Mouse (Mus musculus) CH12F3 (cell line): ENCODE measurements around the gene Gm49369.
"Not testable (repeated sequence)": the region's sequence is repeated elsewhere in the genome, so short reads cannot be mapped to it uniquely, and the experiment has no call there.

Experiments
- in situ Hi-C: fragments of 300-500 bp; cut with MboI; formaldehyde crosslinking; loops from 2 replicates; pipeline ENCODE4 v1.14.3; 2020; ENCODE audit warnings: low sequenced_read_pairs

The Gm49369 gene

DNA sequence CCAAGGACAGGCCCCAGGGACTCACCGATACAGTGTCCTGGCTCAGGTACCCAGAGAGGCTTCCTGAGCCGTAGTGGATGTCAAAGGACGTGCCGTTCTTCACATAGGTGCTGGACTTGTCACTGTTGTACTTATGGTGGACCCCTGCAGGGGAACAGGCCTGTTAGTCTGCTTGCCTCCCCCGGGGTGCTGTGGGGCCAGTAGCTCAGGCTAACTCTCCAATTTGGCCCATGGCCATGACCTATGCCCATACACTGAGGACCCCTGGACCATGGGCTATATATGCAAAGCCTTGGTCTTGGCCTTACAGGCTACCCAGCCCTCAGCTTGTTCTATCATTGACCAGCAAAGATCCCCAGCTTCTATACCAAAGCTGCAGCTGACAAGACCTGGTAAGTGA lies at the start of gene Gm49369:
Gm49369 (minus strand) TSS at position 101 of the 400 bp plus-strand sequence.
- in situ Hi-C loops: no loop called here

DNA sequence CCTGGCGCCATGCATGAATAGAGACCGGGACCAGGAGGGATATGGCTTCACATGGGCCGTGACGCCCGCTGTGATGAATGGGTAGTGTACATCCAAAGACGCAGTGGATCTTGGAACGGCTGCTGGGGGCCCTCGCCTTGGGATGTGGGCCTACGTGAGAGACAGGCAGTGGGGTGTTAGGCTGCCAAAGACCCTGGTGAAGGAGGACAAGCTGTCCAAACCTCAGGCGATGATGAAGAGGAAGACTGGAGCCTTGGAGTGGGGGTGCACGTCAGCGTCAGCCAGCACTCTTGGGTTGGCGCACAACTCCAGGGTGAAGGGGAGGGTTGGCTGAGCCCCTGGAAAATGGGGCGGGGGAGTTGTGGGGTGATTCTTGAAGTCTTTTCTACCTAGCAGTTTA lies 48.6 kb upstream of the Gm49369 start:
- in situ Hi-C loops: loop anchor here (10.0 kb wide), 1 partner anchor 244 kb away; no protein-coding TSS in a partner anchor

DNA sequence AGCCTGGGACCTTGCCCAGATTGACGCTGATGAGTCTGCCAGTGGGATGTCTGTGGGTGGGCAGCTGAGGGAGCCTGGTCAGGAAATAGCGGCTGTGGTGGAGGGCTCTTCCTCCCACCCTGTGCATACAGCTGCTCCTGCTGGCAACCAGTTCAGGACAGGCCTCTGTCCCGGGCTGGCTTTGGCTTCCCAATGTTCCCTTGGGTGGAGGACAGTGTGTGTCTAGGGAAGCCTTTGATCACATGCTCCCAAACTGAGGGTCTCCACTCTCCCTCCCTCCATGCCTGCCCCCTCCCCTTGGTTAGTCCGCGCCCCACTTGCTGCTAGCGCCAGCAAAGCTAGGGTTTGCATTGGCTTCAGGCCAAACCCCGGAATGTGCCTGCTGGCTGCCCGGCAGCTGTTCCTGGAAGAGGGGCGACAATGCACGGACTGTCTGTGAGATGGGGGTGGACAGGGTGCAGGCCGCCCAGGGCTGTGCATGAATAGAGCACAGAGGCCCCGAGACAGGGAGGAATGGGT lies 47.8 kb upstream of the Gm49369 start:
- in situ Hi-C loops: loop anchor here (10.0 kb wide), 1 partner anchor 245 kb away; no protein-coding TSS in a partner anchor

DNA sequence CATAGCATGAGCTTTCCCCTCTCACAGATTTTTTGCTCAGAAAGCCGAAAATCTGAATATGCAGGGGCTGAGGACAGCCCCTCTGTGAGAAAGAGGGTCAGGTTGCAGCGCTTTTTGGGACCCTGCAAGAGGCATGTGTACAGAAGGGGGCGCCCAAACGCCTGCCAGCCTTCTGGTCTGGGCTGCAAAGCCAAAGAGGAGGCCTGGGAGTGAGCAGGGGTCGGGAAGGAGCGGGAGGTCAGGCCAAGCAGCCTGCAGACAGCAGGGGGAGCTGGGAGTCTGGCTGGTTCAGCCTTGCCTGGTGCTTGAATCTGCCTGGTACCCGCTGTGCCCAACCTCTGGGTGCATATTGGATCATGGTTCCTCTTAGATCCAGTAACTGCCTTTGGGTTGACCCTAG lies 45.7 kb upstream of the Gm49369 start:
- in situ Hi-C loops: no loop called here

DNA sequence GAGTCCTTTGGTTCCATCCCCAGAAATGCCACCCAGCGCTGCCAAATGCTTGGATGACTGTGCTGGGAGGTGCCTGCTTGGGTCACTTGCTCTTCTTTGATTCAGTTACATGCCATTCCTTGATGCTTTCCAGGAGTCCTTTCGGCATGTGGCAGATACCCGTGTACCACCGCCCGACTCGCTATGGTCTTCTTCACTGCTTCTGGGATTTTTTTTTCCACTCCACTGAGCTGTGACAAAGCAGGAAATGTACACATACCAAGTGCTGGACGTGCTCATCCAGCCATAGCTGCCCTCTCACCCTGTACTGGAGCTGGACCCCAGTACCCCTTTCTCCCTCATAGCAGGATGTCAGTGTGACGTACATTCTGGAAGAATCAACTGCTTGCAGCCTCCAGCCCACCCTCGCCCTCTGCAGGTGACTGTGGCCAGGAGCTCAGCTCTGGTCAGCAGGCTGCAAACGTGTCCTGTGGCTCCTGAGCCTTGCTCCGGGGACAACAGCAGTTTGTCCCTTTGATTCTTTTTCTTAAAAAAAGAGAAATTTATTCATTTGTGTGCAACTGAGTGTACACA lies 43.3 kb upstream of the Gm49369 start:
- in situ Hi-C loops: no loop called here

DNA sequence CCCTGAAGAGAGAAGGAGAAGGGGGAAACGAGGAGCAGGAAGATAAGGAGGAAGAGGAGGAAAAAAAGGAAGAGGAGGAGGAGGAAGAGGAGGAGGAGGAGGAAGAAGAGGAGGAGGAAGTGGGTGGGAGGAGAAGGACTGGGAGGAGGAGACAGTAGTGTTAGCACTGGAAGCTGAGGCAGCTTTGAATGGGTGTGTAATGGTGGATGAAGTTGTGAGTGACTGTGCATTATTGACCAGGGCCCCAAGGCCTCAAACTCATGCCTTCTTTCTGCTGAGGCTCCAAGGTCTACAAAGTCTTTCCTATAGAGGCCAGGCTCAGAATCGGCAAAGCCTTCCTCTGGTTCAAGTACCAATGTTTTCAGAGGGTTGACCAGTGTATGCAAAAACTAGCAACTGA lies 39.4 kb upstream of the Gm49369 start:
- in situ Hi-C loops: no loop called here

DNA sequence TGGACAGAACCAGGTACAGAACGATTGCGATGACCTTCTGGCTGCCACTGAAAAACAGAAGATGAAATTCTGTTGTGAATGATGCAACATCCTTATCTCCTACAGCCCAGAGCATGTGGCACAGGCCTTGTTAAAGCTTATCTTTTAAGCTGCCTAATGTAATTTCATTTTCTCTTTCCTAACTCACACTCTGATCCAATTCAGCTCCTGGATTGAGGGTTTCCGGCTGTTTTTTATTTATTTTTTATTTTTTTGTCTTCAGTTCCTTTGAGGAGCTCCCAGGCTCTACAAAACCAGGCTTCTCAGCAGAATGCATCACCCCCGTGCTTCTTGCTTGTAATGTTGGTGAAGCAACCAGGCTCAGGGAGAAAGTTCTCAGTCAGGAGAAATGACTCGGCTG lies 37.4 kb upstream of the Gm49369 start:
- in situ Hi-C loops: no loop called here

DNA sequence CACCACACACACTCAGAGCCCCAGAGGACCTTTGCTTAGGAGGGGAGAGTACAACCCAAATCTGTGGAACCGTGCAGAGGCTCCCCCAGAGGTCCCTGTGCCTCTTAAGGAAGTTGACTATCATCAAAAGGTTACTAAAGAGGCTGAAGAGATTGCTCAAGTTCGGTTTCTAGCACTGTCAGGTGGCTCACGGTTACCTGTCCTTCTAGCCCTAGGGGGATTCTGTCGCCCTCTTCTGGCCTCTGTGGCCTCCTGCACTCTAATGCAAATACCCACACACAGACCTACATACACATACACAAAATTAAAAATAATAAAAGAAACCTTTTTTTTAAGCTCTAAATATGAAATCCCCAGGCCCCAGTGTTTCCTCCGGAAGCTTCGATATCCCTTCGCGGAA lies 36.2 kb upstream of the Gm49369 start:
- in situ Hi-C loops: no loop called here

DNA sequence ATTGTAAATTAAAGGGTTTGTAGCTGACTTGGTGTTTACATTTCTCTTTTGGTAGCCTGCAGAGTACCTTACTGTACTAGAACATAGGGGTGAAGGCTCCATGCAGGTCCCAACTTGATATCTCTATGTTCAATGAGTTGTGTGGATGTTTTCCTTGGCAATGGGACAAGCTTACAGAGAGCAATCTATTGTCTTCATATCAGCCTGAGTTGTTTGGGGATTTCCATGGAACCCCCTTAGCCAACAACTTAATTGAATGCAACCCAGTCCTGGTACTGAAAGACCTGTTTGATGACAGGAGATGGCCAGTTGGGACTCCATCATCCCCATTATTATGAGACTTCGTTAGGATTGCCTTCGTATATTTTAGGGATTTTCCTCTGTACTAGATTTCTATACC lies 35.6 kb upstream of the Gm49369 start:
- in situ Hi-C loops: no loop called here

DNA sequence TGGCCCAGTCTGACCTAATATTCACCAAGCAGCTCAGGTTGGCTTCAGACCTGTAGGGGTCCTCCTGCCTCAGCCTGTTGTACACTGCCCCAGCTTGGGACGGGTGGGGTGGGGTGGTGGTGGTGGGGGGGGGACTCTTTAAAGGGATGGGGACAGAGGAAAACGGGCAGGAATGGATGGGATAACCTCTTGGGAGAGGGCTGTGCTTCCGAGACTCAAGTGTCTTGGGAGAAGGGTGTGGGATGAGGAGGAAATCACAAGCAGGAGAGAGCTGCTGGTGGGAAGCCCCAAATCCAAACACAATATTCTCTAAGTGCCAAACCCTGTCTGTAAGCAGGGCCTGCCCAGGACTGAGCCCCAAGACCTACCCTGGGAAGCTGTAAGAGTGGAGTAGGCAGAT lies 33.8 kb upstream of the Gm49369 start:
- in situ Hi-C loops: no loop called here

DNA sequence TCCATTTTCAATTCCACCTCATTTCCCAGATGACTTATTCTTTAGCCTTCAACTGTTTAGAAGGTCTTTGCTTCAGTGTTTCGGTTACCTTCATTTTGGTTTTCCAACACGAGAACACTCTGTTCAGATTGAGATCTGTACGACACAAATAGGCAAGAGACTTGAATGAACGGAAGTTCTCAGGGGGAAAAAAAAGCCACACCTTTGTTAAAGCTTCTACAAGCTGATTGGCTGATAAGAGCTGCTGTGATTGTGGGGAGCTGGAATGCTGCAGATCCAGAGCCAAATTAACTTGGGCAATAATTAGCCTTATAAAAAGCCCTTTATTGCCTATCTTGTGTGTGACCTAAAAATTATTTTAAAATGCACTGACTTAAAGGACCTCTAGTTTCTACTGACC lies 32.8 kb upstream of the Gm49369 start:
- in situ Hi-C loops: no loop called here

DNA sequence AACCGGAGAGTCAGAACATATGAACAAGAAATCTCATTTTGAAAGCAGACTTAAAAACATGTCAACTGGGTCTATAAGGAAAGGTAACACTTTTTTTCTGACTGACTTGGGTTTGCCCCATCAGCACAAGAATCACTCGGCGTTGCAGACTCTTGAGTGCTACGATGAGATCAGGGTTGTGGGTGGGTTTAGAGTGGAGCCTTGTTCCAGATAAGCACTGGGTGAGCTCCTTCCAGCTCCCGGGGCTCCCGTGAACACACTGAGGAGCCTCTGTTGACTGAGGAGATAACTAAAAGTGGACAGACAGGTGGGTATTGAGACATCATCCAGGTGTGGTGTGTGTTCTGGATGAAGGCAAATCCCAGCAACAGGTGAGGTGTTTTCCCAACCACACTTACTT lies 30.8 kb upstream of the Gm49369 start:
- in situ Hi-C loops: no loop called here

DNA sequence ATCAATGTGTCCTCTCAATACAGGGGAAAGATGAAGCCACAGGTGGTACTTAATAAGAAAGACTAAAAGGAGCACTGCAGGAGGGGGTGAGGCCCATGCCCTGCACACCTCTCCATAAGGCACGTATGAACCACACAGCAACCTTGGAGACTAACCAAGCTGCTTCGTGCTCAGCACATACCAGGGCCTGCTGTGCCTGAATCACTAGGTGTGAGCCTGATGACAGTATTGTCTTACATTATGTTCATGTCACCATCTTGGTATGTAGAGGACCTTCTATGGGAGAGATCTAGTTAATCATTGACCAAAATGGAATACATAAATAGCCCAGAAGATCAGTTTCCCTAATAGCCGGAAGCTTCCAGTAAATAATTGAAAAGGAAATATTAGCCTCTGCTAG lies 27.1 kb upstream of the Gm49369 start:
- in situ Hi-C loops: no loop called here

DNA sequence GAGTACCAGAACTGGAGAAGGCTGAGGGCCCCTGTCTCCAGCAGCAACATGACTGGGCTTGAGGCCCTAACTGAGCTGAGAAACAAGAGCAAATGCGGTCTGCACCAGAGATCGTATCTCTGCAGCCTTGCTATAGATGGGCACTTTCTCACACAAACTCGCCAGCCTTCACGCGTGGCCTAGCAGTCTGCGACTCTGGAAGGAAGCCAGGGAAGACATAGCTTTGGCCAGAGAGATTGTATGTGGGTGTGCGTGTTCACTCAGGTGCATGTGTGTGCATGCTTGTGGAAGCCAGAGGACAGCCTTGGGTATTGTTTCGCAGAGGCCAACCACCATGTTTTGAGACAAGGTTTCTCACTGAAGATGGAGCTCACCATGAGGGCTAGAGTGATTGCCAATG lies 26.2 kb upstream of the Gm49369 start:
- in situ Hi-C loops: no loop called here

DNA sequence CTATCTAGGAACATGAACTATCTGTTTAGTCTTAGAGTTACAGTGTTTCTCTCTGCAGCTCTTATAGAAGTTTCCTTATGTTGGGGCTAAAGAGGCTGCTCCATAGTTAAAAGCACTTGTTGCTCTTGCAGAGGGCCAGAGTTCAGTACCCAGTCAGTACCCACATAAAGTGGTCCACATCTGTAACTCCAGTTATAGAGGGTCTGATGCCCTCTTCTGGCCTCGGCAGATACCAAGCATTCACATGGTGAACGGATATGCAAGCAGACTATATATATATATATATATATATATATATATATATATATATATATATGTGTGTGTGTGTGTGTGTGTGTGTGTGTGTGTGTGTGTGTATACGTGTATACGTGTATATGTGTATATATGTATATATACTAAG lies 25.5 kb upstream of the Gm49369 start:
- in situ Hi-C loops: no loop called here

DNA sequence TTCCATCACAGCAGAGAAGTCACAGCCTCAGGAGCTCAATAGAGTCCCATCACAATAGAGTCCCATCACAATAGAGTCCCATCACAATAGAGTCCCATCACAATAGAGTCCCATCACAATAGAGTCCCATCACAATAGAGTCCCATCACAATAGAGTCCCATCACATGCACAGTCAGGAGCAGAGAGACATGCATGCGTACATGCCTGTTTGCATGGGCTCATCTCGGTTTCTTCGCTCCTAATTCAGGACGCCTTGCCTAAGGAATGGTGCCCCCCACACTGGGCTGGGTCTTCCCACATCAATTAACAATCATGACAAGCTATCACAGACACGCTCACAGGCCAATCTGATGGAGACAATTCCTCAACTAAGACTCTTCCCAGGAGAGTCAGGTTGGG lies 22.7 kb upstream of the Gm49369 start:
- in situ Hi-C loops: not testable (repeated sequence)

DNA sequence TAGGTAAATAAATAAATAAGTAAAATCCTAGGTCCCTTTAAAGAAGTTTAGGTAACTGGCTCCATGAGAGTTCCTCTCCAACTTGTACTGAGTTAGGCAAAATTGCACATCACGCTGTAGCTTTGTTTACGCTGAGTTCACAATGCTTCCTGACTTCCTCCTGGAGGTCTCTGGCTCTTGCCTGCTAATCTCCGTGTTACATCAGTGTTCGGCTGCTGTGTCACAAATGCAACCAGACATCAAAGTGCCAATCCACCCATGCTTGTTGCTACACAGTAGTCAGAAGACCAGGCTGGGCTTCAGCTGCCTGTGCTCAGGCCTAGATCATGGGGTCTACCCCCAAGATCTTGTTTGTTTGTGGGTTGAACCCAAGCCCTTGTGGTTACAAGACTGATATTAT lies 21.1 kb upstream of the Gm49369 start:
- in situ Hi-C loops: no loop called here

DNA sequence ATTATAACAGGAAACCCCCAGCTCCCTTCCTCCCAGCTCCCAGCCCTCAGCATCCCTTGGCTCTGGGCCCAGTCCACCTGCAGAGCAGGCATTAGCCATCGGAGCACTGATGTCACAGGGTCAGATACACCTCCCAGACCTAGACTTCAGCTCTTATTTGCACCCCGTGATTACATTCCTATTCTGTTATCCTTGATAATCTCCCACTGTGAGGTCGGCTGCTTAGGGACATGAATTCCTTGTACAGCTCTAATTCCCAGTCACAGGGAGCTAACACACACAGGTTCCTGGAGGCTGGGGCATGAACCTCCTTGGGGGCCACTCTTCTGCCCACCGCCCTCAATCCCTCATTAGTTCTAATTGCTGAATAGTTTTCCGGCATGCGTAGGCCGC lies 18.3 kb upstream of the Gm49369 start:
- in situ Hi-C loops: no loop called here

DNA sequence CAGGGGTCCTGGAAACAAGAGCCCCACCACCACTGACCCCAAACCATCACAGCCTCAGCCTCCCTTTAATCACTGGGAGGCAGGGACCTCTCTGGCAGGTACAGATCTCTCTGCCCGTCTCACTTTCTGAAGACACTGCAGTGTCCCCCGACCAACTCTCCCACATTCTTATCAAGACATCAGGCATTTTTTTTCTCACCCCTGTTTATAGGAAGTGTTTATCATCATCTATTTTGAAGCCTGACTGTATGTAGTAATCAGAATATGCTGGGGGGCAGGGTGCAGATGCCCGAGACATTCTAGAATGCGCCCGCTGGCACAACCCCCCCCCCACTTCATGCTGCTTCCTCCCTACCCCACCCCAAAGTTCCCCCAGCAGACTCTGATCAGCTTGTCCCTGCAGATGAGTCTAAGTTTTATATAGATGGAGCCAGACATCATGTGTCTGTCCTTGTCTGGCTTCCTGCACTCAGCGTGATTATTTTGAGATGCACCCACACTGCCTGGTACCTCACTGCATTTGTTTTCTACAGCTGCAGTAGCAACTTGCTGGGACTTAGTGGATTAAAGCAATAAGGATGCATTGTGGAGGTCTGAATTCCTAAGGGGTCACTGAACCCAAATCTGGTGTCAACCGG lies 17.8 kb upstream of the Gm49369 start:
- in situ Hi-C loops: no loop called here

DNA sequence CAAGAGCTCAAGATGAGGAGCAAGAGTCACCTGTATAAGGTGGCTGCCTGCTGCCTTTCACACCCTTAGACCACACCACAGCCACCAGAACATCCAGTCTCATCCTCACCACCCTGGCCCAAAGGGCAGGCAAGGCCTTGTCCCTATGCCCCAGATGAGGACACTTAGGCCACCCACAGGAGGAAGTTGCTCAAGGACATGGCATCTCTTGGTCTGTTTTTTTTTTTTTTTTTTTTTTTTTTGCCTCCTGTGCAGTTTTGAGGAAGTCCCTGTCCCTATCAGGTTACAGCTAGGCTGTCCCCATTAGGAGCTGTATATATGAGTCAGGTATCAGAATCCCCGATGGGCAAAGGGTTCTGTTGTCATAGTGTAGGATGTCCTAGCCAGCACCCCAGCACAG lies 16.8 kb upstream of the Gm49369 start:
- in situ Hi-C loops: no loop called here

DNA sequence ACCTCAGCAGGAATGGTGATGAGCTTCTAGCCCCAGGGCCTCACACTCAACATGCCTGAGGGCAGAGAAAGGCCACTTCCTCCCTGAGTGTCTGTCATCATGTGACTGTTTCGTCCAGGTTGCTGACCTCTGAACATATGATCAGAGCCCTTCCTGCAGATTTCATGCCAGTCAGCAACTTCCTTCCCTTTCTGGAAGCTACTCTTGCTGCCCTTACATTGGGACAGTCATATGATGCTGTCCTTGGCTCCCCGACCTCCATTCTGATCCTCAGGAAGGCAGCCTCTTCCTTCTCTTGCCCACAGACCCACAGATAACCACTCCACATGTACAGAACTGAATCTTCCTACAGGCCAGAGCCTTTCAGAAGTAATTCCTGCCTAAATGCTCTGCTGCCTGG lies 15.6 kb upstream of the Gm49369 start:
- in situ Hi-C loops: no loop called here

DNA sequence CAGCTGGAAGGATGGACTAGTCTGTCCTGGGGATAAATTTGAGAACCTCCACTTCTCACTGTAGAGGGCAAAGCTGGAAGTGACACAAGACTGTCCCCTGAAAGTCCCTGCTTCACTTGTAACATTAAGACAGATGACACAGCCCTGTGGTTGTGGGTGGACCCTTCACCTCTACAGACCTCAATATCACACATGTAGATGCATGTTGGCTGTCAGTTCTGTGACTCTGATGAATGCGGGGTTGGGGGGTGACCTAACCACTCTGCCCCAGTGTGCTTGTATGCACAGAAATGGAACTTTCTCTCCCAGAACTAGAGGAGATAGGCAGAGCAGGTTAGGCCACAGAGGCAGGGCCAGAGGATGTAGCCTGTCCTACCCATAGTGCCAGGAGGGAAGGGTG lies 14.1 kb upstream of the Gm49369 start:
- in situ Hi-C loops: no loop called here

DNA sequence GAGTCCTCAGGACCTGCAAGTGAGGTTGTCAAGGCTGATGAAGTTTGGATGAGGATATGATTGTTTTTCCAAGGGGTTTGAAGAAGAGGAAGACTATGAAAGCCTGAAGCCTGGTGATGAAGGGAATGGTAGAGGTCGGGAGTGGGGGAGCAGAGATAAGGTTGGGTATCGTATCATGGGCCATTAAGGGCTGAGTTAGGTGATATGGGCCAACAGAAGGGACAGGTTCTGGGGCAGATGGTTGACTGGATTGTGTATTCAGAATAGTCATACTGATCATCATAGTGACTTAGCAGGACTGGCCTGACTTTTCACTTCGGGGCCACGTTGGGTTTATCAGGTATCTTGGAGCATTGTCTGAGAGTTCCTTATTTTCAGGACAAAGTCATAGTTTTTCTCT lies 13.0 kb upstream of the Gm49369 start:
- in situ Hi-C loops: no loop called here
